Mouse (Mus musculus): ENCODE results near the gene Ufsp1. TPM values are rescaled to one million over a fixed set of nuclear protein-coding genes. Genes with fewer than 3 reads are reported as not detected.
A peak's percentile ranks its signal among the peaks of the same experiment; 100 is the strongest.

The Ufsp1 gene
- polyA plus RNA-seq, 1 experiment, result 1.8 TPM

GRCm38 (mm10) chr5:137286655-137287031 is 7.8 kb upstream of the Ufsp1 start:
- TF ChIP-seq CTCF (IDR thresholded peaks at IDR 0.05; ENCODE audit: low read depth, low read length), result peak; percentile 64
- no peak for TF ChIP-seq POLR2A (IDR thresholded peaks at IDR 0.05; ENCODE audit: borderline replicate concordance, low read depth, low read length)
- H3K4me1 ChIP-seq (ENCODE audit: control insufficient read depth, insufficient read depth, low read length), result peaks cover 9% of the 10 kb centered on the region; the same call in 1 of the 2 replicates
- no peak overlapping the region for H3K27ac ChIP-seq (ENCODE audit: insufficient read depth, low read depth, low read length)
- H3K4me3 ChIP-seq (ENCODE audit: insufficient read depth, low read length), result no peak overlapping the region

DNA sequence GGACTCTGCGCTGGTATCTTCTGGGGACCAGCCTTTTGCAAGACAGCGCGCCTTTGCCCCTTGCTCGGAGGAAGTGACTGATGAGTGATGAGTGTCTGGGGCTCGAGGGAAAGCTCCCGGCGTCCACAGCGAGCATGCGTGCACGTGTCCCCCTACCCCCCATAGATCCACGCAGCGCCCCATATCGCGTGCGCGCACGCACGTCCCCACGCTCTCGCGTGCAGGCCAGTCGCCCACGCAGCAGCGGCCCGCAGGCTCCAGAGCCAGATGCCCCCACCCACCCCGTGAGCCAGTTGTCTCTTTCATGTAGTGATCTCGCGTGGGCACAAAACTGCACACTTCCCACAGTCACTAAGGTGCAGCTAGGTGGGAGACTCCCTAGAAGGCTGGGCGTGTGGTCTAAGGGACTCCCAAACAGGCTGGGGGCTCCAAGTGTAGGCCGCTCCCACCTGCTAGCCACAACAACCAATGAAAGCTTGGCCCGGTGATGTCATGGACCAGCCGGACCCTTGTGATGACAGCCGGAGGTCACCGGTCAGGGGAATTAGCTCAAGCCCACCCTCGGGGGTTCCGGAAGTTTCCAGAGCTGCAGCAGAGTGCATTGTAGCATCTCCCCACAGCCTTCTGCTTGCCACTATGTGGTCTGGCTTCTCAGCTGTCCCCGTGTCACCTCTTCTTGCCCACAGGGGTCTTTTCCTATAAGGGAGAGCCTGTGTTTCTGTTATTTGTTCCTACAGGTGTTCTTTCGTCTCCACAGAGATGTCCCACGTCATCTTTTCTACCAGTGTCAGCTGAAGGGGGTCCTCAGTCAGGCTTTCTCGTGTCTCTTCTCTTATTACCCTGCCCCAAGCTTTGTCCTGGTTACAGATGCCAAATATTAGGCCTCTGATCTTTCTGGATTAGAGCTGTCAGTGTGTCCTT is 7.1 kb upstream of the Ufsp1 start, which contains the start of gene Ache:
Ache (plus strand) TSS at position 488 of the 921 bp plus-strand sequence.
- Histone ChIP-seq H3K4me1 (ENCODE audit: control insufficient read depth, insufficient read depth, low read length) (peaks cover 9% of the 10 kb centered on the region; the same call in 1 of the 2 replicates), H3K4me3 (ENCODE audit: insufficient read depth, low read length) (peak within 1 kb of the TSS; percentile 32), H3K27ac (ENCODE audit: insufficient read depth, low read depth, low read length) (no peak within 1 kb of the TSS)
- TF ChIP-seq POLR2A (IDR thresholded peaks at IDR 0.05; ENCODE audit: borderline replicate concordance, low read depth, low read length), result no peak
- TF ChIP-seq CTCF (IDR thresholded peaks at IDR 0.05; ENCODE audit: low read depth, low read length), result no peak

DNA sequence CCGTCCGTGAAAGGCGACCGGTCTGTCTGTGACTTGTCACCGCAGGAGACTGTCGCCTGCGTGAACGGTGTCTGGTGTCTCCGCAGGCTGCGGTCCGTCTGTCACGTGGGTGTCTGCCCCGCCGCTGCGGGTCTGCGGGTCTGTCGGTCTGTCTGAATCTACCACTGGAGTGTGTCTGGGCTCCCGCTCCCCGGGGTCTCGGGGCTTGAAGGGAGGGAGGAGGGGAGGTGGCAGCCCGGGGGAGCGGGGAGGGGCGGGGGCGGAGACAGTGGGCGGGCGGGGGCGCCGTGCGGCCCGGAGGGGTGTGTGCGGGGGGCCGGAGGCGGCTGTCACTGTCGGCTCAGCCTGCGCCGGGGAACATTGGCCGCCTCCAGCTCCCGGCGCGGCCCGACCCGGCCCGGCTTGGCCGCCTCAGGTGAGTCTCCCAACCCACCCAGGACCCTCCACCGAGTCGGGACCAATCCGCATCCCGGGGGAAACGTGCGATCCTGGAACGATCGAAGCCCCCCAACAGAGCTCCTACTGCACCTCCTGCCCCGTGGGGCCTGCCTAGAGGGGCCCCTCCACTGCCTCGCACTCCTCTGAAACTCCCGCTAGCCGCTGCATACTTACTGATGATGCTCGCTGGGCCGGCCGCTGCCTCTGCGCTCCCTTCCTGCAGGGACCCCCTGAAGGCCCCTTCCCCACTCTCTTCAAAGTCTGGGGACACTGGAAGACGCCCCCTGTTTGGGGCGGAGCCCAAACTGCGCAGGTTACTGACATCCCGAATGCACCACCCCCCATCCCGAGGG is 6.3 kb upstream of the Ufsp1 start:
- no peak for TF ChIP-seq CTCF (IDR thresholded peaks at IDR 0.05; ENCODE audit: low read depth, low read length)
- TF ChIP-seq POLR2A (IDR thresholded peaks at IDR 0.05; ENCODE audit: borderline replicate concordance, low read depth, low read length), result no peak
- no peak overlapping the region for H3K4me3 ChIP-seq (ENCODE audit: insufficient read depth, low read length)
- H3K4me1 ChIP-seq (ENCODE audit: control insufficient read depth, insufficient read depth, low read length), result peaks cover 9% of the 10 kb centered on the region; the same call in 1 of the 2 replicates
- no peak overlapping the region for H3K27ac ChIP-seq (ENCODE audit: insufficient read depth, low read depth, low read length)

DNA sequence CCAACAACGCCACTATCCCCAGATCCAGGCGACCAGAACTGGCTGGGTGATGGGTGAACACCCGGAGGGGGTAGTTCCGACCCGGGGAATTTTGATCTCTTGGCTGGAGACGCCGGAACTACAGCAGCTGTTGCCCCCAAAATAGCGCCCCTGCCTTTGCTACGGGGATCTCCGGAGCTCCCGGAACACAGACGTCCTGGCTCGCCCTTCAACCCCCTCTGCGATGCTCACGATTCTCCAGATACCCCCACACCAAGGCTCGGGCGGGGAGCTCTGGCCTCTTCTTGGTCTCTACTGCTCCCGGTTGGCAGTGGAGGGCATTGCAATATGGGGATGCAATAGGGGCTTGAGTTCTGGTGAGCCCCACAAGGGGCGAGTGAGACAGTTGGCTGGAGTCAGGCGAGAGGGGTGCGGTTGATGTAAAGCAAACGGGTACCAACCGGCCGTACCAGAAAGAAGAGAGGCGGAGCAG is 5.4 kb upstream of the Ufsp1 start:
- Histone ChIP-seq H3K4me3 (ENCODE audit: insufficient read depth, low read length) (no peak overlapping the region), H3K4me1 (ENCODE audit: control insufficient read depth, insufficient read depth, low read length) (peaks cover 9% of the 10 kb centered on the region; the same call in 1 of the 2 replicates), H3K27ac (ENCODE audit: insufficient read depth, low read depth, low read length) (no peak overlapping the region)
- TF ChIP-seq POLR2A (IDR thresholded peaks at IDR 0.05; ENCODE audit: borderline replicate concordance, low read depth, low read length), result no peak
- TF ChIP-seq CTCF (IDR thresholded peaks at IDR 0.05; ENCODE audit: low read depth, low read length), result no peak

- Histone ChIP-seq H3K27ac (ENCODE audit: insufficient read depth, low read depth, low read length) (no peak overlapping the region), H3K4me1 (ENCODE audit: control insufficient read depth, insufficient read depth, low read length) (peaks cover 9% of the 10 kb centered on the region), H3K4me3 (ENCODE audit: insufficient read depth, low read length) (no peak overlapping the region)
- TF ChIP-seq POLR2A (IDR thresholded peaks at IDR 0.05; ENCODE audit: borderline replicate concordance, low read depth, low read length), result no peak
- no peak for TF ChIP-seq CTCF (IDR thresholded peaks at IDR 0.05; ENCODE audit: low read depth, low read length)
These were observed 4.7 kb upstream of the Ufsp1 start for GRCm38 (mm10) chr5:137289591-137290365.

- Histone ChIP-seq H3K27ac (ENCODE audit: insufficient read depth, low read depth, low read length) (no peak overlapping the region), H3K4me3 (ENCODE audit: insufficient read depth, low read length) (no peak overlapping the region), H3K4me1 (ENCODE audit: control insufficient read depth, insufficient read depth, low read length) (peaks cover 10% of the 10 kb centered on the region)
- TF ChIP-seq CTCF (IDR thresholded peaks at IDR 0.05; ENCODE audit: low read depth, low read length) (no peak), POLR2A (IDR thresholded peaks at IDR 0.05; ENCODE audit: borderline replicate concordance, low read depth, low read length) (no peak)
These were observed 3.8 kb upstream of the Ufsp1 start for GRCm38 (mm10) chr5:137290677-137291076.

- TF ChIP-seq CTCF (IDR thresholded peaks at IDR 0.05; ENCODE audit: low read depth, low read length) (no peak), POLR2A (IDR thresholded peaks at IDR 0.05; ENCODE audit: borderline replicate concordance, low read depth, low read length) (no peak)
- H3K4me3 ChIP-seq (ENCODE audit: insufficient read depth, low read length), result no peak overlapping the region
- no peak overlapping the region for H3K27ac ChIP-seq (ENCODE audit: insufficient read depth, low read depth, low read length)
- peaks cover 6% of the 10 kb centered on the region for H3K4me1 ChIP-seq (ENCODE audit: control insufficient read depth, insufficient read depth, low read length)
These were observed 3.0 kb upstream of the Ufsp1 start for GRCm38 (mm10) chr5:137291381-137291926.

- Histone ChIP-seq H3K4me1 (ENCODE audit: control insufficient read depth, insufficient read depth, low read length) (peaks cover 2% of the 10 kb centered on the region; the same call in 1 of the 2 replicates), H3K27ac (ENCODE audit: insufficient read depth, low read depth, low read length) (peak overlapping the region; percentile 74)
- TF ChIP-seq POLR2A (IDR thresholded peaks at IDR 0.05; ENCODE audit: borderline replicate concordance, low read depth, low read length) (no peak; the same call in 1 of the 2 replicates), CTCF (IDR thresholded peaks at IDR 0.05; ENCODE audit: low read depth, low read length) (no peak)
These were observed 1.1 kb upstream of the Ufsp1 start for GRCm38 (mm10) chr5:137293282-137293681.

DNA sequence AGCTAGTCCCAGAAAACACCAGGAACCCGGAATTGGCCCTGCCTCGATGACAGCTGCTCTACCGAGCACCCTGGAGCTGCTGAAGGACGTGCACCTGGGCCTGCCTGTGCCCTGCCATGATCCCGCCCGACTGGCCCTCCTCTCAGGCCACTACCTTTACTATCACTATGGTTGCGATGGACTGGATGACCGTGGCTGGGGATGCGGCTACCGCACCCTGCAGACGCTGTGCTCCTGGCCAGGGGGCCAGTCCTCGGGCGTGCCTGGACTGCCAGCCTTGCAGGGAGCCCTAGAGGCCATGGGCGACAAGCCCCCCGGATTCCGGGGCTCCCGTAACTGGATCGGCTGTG is 290 bp downstream of the Ufsp1 start:
- TF ChIP-seq CTCF (IDR thresholded peaks at IDR 0.05; ENCODE audit: low read depth, low read length), result no peak
- no peak for TF ChIP-seq POLR2A (IDR thresholded peaks at IDR 0.05; ENCODE audit: borderline replicate concordance, low read depth, low read length)
- Histone ChIP-seq H3K27ac (ENCODE audit: insufficient read depth, low read depth, low read length) (peak overlapping the region; percentile 60), H3K4me3 (ENCODE audit: insufficient read depth, low read length) (peak overlapping the region; percentile 64), H3K4me1 (ENCODE audit: control insufficient read depth, insufficient read depth, low read length) (peaks cover 2% of the 10 kb centered on the region; the same call in 1 of the 2 replicates)

More at GRCm38 (mm10) chr5:137293282-137293681, 1.1 kb upstream of the Ufsp1 start:
- H3K4me3 ChIP-seq (ENCODE audit: insufficient read depth, low read length), result peak overlapping the region; percentile 70

Data from bone marrow macrophage, adult 2 months (primary cell).